Mouse (Mus musculus): Measurements from ENCODE around the gene Zkscan3. TPM values are rescaled to one million over a fixed set of nuclear protein-coding genes. Genes with fewer than 3 reads are reported as not detected.

The Zkscan3 gene
- polyA plus RNA-seq, 1 experiment from 2014 or later = 94.2 TPM

DNA sequence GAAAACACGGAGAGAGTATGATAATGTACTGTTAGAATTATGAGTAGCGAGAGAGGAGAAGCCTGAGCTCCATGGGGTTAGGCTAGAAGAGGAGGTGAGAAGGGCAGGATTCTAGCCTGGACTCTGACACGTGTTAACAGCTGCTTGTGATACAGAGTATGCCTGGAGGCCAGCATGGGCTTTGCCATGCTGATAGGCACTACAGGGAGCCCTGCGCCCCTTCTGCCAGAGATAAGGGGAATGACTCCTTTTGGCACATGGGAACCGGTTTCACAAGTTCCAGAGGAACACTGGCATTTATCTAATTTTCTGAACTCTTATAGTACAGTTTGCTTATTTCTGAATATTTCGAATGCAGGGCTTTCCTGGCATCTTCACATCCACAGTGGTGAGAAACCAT lies 16.3 kb upstream of the Zkscan3 start:
- Histone ChIP-seq H3K36me3 (ENCODE audit: control insufficient read depth, insufficient read depth, low read length) (no peaks in the 10 kb centered on the region), H3K27ac (replicated peaks; ENCODE audit: low read depth, low read length) (no peak overlapping the region), H3K9ac (ENCODE audit: low read length) (no peak overlapping the region), H3K4me2 (ENCODE audit: low read depth, severe bottlenecking) (no peak overlapping the region), H3K27me3 (ENCODE audit: control insufficient read depth, insufficient read depth, low read length) (no peaks in the 10 kb centered on the region), H3K4me3 (ENCODE audit: low read depth, low read length) (no peak overlapping the region), H3K9me3 (ENCODE audit: control insufficient read depth, low read length) (no peaks in the 10 kb centered on the region), H3K4me1 (ENCODE audit: control insufficient read depth, insufficient read depth, low read length) (no peaks in the 10 kb centered on the region)
- ATAC-seq (ENCODE audit: insufficient number of reproducible peaks, low FRiP score, low TSS enrichment, low read depth) = no peak
- DNase-seq (ENCODE audit: low spot score) = no peak
- WGBS = 60% methylated on average over 6 of the region's 6 CpGs

DNA sequence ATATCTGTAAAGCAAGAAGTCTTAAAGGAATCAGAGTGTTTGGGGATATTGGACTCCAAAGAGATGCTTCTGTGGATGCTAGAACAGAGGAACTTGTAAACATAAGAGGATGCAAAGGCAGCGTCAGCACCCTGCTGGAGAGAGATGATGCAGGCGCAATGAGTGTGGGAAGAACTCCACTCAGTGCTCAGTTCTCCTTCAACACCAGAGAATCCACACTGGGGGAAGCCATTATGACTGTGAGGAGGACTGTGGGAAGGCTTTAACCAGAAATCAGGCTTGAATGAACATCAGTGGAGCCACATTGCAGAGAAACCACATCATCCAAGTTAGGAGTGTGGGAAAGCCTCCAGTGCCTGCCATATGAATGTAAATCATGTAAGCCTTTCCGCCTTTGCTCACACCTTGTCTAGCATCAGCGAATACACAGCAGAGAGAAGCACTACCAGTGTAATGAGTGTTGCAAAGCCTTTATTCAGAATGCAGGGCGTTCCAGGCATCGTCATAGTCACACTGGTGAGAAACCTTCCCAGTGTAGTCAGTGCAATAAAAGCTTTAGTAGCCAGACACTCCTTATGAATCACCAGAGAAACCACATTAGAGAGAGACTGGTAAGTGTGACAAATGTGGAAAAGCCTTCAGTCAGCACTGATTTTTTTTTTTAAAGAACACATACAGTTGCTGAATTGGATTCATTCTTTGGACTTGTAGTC lies 14.9 kb upstream of the Zkscan3 start:
- no peaks in the 10 kb centered on the region for H3K36me3 ChIP-seq (ENCODE audit: control insufficient read depth, insufficient read depth, low read length)
- H3K4me3 ChIP-seq (ENCODE audit: low read depth, low read length) = no peak overlapping the region
- ATAC-seq (ENCODE audit: insufficient number of reproducible peaks, low FRiP score, low TSS enrichment, low read depth) = no peak
- WGBS = 73% methylated on average over 6 of the region's 6 CpGs
- no peaks in the 10 kb centered on the region for H3K9me3 ChIP-seq (ENCODE audit: control insufficient read depth, low read length)
- no peaks in the 10 kb centered on the region for H3K27me3 ChIP-seq (ENCODE audit: control insufficient read depth, insufficient read depth, low read length)
- no peaks in the 10 kb centered on the region for H3K4me1 ChIP-seq (ENCODE audit: control insufficient read depth, insufficient read depth, low read length)
- DNase-seq (ENCODE audit: low spot score) = no peak
- H3K9ac ChIP-seq (ENCODE audit: low read length) = no peak overlapping the region
- no peak overlapping the region for H3K27ac ChIP-seq (replicated peaks; ENCODE audit: low read depth, low read length)
- no peak overlapping the region for H3K4me2 ChIP-seq (ENCODE audit: low read depth, severe bottlenecking)

DNA sequence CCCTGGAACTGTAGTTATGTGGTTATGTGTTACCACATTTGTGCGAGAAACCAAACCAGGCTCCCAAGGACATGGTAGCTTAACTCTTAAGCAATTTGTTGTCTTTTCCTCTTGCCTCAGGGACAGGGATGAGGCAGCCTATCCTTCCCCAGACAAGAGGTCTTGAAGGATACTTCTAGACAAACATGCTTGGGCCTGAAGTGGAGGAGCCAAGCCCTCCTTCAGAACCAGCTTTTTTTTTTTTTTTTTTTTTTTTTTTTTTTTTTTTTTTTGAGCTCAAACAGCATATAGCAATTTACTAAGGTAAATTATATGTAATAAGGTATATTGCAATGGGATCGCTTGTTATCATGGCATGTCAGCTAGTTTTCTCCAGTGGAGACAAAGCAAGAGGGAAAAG lies 13.2 kb upstream of the Zkscan3 start:
- ATAC-seq (ENCODE audit: insufficient number of reproducible peaks, low FRiP score, low TSS enrichment, low read depth) (no peak), DNase-seq (ENCODE audit: low spot score) (no peak)
- no peak overlapping the region for H3K27ac ChIP-seq (replicated peaks; ENCODE audit: low read depth, low read length)
- 90% methylated on average over 2 of the region's 2 CpGs for WGBS
- H3K4me1 ChIP-seq (ENCODE audit: control insufficient read depth, insufficient read depth, low read length) = no peaks in the 10 kb centered on the region
- H3K36me3 ChIP-seq (ENCODE audit: control insufficient read depth, insufficient read depth, low read length) = no peaks in the 10 kb centered on the region
- no peaks in the 10 kb centered on the region for H3K27me3 ChIP-seq (ENCODE audit: control insufficient read depth, insufficient read depth, low read length)
- no peak overlapping the region for H3K4me3 ChIP-seq (ENCODE audit: low read depth, low read length)
- H3K9me3 ChIP-seq (ENCODE audit: control insufficient read depth, low read length) = no peaks in the 10 kb centered on the region
- no peak overlapping the region for H3K9ac ChIP-seq (ENCODE audit: low read length)
- H3K4me2 ChIP-seq (ENCODE audit: low read depth, severe bottlenecking) = no peak overlapping the region

DNA sequence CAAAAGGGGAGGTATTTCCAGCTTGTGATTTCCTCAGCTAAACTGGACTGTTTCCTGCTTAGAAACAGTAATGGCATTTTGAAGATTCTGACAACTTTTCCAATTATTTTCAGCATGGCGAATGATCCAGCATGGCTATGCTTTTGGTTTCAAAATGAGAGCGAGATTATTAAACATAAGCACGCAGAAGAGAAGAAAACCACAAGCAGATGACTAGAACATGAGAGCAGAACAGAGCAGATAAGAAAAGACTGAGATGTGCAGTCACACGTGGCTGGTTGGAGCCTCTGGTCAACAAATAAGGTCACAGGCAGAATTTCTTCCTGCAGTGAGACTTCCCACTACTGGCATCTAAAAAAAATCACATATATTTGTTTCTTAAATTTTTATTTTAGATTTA lies 12.7 kb upstream of the Zkscan3 start:
- no peaks in the 10 kb centered on the region for H3K9me3 ChIP-seq (ENCODE audit: control insufficient read depth, low read length)
- no peak for ATAC-seq (ENCODE audit: insufficient number of reproducible peaks, low FRiP score, low TSS enrichment, low read depth)
- H3K27ac ChIP-seq (replicated peaks; ENCODE audit: low read depth, low read length) = no peak overlapping the region
- H3K36me3 ChIP-seq (ENCODE audit: control insufficient read depth, insufficient read depth, low read length) = no peaks in the 10 kb centered on the region
- H3K4me1 ChIP-seq (ENCODE audit: control insufficient read depth, insufficient read depth, low read length) = no peaks in the 10 kb centered on the region
- H3K4me3 ChIP-seq (ENCODE audit: low read depth, low read length) = no peak overlapping the region
- no peak overlapping the region for H3K9ac ChIP-seq (ENCODE audit: low read length)
- DNase-seq (ENCODE audit: low spot score) = no peak
- no peak overlapping the region for H3K4me2 ChIP-seq (ENCODE audit: low read depth, severe bottlenecking)
- no peaks in the 10 kb centered on the region for H3K27me3 ChIP-seq (ENCODE audit: control insufficient read depth, insufficient read depth, low read length)
- 82% methylated on average over 4 of the region's 4 CpGs for WGBS

DNA sequence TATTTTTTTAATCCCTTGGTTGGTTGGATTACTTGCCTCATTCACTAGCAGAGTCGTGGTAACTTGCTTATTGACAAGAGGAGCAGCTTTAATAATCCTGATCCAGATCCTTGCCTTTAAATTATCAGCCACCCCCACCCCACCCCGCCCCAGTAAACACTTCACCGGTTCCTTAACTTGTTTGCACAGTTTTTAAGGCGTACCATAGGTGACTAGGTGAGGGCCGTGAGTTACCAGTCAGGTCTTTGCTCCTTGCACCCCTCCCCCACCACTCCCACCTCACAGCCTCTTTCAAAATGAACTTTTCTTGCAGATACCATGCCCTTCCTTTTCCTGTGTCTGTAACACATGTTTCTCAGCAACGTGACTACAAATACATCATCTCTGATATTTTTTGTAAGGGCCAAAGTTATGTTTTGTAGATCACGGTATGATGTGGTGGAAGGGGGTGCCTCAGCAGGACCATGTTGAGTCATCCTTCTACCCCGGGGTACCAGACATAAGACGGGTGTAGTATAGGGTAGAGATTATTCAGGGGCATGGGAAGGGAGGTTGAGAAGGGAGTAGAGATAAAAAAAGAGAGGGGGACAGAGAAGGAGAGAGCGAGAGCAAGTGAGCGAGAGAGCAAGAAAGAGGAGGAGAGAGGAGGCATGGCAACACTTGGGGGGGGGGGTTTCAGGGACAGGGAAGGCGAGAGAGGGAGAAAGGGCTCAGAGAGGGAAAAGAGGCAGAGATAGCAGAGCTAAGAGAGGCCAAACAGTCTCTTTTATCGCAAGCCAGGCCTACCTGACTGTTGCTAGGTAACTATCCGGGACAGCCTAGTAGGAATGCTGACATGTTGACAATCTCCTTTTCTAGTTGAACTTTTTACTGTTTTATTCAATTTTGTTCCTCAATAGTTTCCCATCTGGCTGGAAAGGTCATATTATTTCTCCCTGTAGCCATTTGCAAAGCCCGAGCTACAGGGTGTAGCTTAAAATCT lies 12.0 kb upstream of the Zkscan3 start:
- H3K27ac ChIP-seq (replicated peaks; ENCODE audit: low read depth, low read length) = no peak overlapping the region
- no peak overlapping the region for H3K9ac ChIP-seq (ENCODE audit: low read length)
- no peak overlapping the region for H3K4me3 ChIP-seq (ENCODE audit: low read depth, low read length)
- no peak overlapping the region for H3K4me2 ChIP-seq (ENCODE audit: low read depth, severe bottlenecking)
- 74% methylated on average over 15 of the region's 15 CpGs for WGBS
- DNase-seq (ENCODE audit: low spot score) (peak; percentile 7), ATAC-seq (ENCODE audit: insufficient number of reproducible peaks, low FRiP score, low TSS enrichment, low read depth) (no peak)
- H3K4me1 ChIP-seq (ENCODE audit: control insufficient read depth, insufficient read depth, low read length) = no peaks in the 10 kb centered on the region
- no peaks in the 10 kb centered on the region for H3K36me3 ChIP-seq (ENCODE audit: control insufficient read depth, insufficient read depth, low read length)
- H3K27me3 ChIP-seq (ENCODE audit: control insufficient read depth, insufficient read depth, low read length) = no peaks in the 10 kb centered on the region
- no peaks in the 10 kb centered on the region for H3K9me3 ChIP-seq (ENCODE audit: control insufficient read depth, low read length)

DNA sequence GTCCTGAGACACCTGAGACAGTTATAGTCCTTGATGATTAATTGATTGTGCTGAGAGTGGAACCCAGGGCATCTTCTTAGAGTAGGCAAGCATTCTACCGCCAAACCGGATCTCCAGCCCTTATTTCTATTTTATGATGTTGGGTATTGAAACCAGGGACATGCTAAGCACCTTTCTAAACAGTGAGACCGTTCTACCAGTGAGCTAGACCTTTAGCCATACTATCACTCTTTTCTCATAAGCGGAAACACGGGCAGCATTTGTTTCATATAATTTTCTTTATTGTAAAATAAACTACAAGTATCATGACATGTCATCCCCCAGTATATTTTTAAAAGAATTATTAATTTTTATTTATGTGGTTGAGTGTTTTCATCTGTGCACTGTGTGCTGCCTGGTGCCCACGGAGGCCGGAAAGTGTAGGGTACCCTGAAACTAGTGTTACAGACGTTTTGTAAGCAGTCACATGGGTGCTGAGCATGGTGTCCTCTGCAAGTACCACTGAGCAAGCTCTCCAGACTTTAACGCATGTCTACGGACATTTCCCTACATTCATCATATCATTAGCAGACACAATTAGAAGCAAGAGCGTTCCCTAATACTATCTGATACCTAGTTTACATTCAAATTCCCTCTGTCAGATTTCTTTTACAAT lies 6.4 kb upstream of the Zkscan3 start:
- peak; percentile 78 for ATAC-seq (ENCODE audit: insufficient number of reproducible peaks, low FRiP score, low TSS enrichment, low read depth)
- Histone ChIP-seq H3K4me3 (ENCODE audit: low read depth, low read length) (peak overlapping the region; percentile 31), H3K4me1 (ENCODE audit: control insufficient read depth, insufficient read depth, low read length) (no peaks in the 10 kb centered on the region), H3K4me2 (ENCODE audit: low read depth, severe bottlenecking) (peak overlapping the region; percentile 74), H3K9me3 (ENCODE audit: control insufficient read depth, low read length) (no peaks in the 10 kb centered on the region), H3K27ac (replicated peaks; ENCODE audit: low read depth, low read length) (no peak overlapping the region), H3K27me3 (ENCODE audit: control insufficient read depth, insufficient read depth, low read length) (no peaks in the 10 kb centered on the region), H3K36me3 (ENCODE audit: control insufficient read depth, insufficient read depth, low read length) (no peaks in the 10 kb centered on the region), H3K9ac (ENCODE audit: low read length) (peak overlapping the region; percentile 41)
- DNase-seq (ENCODE audit: low spot score) = no peak
- 54% methylated on average over 11 of the region's 11 CpGs for WGBS

DNA sequence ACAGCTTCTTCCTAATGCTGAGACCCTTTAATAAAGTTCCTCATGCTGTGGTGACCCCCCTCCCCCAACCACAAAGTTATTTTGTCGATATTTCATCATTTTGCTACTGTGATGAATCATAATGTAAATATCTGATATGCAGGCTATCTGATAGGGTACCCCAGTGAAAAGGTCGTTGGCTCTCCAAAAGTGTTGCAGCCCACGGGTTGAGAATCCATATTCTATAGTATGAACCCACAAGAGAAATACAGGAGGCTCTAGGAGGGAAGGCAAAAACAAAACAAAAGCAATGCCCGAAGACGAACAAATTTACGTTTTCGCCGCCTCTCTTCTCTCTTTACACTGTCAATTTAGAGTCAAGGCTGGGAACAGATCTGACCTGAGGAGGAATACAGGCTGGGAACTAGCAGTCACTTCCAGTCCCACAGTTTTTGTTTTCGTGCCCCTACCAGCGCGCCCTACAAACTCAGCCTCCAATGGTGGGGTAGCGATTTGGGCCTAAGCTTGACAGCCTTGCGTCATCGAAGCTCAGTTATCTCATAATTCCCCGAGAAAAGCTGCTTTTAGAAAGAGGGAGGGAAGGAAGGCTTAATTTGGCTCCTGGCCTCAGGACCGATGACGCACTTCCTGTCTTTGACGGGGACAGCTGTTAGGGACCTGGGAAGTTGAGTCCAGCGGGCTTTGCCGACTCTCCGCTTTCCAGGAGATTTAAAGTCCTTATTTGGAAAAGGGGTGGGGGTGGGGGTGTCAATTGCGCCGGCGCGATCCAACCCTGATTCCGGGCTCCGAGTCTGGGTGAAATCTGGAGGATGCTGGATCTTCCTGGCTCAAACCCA lies 5.6 kb upstream of the Zkscan3 start:
- H3K4me1 ChIP-seq (ENCODE audit: control insufficient read depth, insufficient read depth, low read length) = no peaks in the 10 kb centered on the region
- H3K9me3 ChIP-seq (ENCODE audit: control insufficient read depth, low read length) = no peaks in the 10 kb centered on the region
- H3K27me3 ChIP-seq (ENCODE audit: control insufficient read depth, insufficient read depth, low read length) = no peaks in the 10 kb centered on the region
- ATAC-seq (ENCODE audit: insufficient number of reproducible peaks, low FRiP score, low TSS enrichment, low read depth) (peak; percentile 91), DNase-seq (ENCODE audit: low spot score) (peak; percentile 83)
- peak overlapping the region; percentile 12; the same call in 1 of the 2 replicates for H3K27ac ChIP-seq (replicated peaks; ENCODE audit: low read depth, low read length)
- peak overlapping the region; percentile 74 for H3K4me2 ChIP-seq (ENCODE audit: low read depth, severe bottlenecking)
- WGBS = 2% methylated on average over 27 of the region's 27 CpGs
- H3K9ac ChIP-seq (ENCODE audit: low read length) = peak overlapping the region; percentile 41
- peak overlapping the region; percentile 31 for H3K4me3 ChIP-seq (ENCODE audit: low read depth, low read length)
- no peaks in the 10 kb centered on the region for H3K36me3 ChIP-seq (ENCODE audit: control insufficient read depth, insufficient read depth, low read length)

DNA sequence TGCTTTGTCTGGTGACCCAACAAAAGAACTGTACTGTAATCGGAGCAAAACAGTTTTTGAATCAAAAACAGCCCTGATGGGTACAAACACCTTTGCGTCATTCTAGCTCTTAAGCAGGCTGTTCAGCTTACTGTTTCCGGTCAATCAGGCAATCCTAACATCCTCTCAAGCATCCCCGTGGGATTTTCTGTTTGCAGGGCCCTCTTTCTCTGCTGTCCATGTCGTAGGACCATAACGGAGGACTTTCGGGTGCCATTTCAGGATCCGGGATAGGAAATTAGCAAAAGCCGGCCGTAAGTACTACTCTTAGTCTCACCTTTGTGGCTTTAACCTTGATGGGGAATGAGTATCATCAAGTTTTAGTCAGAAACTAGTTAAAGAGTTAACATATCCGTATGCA lies 4.8 kb upstream of the Zkscan3 start:
- no peak overlapping the region for H3K4me2 ChIP-seq (ENCODE audit: low read depth, severe bottlenecking)
- no peaks in the 10 kb centered on the region for H3K4me1 ChIP-seq (ENCODE audit: control insufficient read depth, insufficient read depth, low read length)
- no peak overlapping the region for H3K27ac ChIP-seq (replicated peaks; ENCODE audit: low read depth, low read length)
- no peak for ATAC-seq (ENCODE audit: insufficient number of reproducible peaks, low FRiP score, low TSS enrichment, low read depth)
- WGBS = 79% methylated on average over 11 of the region's 11 CpGs
- no peaks in the 10 kb centered on the region for H3K27me3 ChIP-seq (ENCODE audit: control insufficient read depth, insufficient read depth, low read length)
- no peak for DNase-seq (ENCODE audit: low spot score)
- H3K4me3 ChIP-seq (ENCODE audit: low read depth, low read length) = no peak overlapping the region
- no peak overlapping the region for H3K9ac ChIP-seq (ENCODE audit: low read length)
- no peaks in the 10 kb centered on the region for H3K36me3 ChIP-seq (ENCODE audit: control insufficient read depth, insufficient read depth, low read length)
- H3K9me3 ChIP-seq (ENCODE audit: control insufficient read depth, low read length) = no peaks in the 10 kb centered on the region

Data from limb, embryonic 11.5 days (tissue).